In the genomic region with DNA sequence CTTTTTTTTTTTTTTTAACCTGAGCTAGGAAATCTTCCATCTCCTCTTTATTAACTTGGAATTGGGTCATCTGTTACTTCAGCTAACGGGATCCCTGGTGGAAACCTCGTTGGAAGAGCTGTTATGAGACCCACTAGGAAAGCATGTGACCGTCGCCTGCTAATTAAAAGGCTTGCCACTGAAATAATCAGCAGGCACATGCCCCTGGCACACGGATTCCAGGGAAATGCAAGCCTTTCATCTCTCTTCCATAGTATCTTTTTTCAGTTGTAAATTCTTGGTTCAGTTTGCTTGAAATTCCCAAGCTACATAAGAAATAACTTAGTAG, we compare ENCODE assay signal across 10 mouse cellular contexts. TPM values are rescaled to one million over a fixed set of nuclear protein-coding genes. Genes with fewer than 3 reads are reported as not detected.
DNase-seq lines count a peak whose midpoint lies in the region; ATAC-seq and TF ChIP-seq lines count a peak whose summit lies in the region.
"Had no signal": no experiment of that assay in that cellular context is flagged by ENCODE, and none has a peak within 500 bp of the region (broad histone marks: within the 10 kb centered on the region; RNA-seq: fewer than 3 reads in every experiment).

No protein-coding gene starts in this region.

- peaks cover 35% of the 10 kb centered on the region for H3K36me3 ChIP-seq in heart, embryonic 12.5 days
- no peaks in the 10 kb centered on the region for H3K36me3 ChIP-seq in hindbrain, postnatal 0 days (ENCODE audit: insufficient read depth, low read length)
- H3K36me3 ChIP-seq in midbrain, embryonic 13.5 days = no peaks in the 10 kb centered on the region

- peaks cover 65% of the 10 kb centered on the region for H3K4me1 ChIP-seq in heart, embryonic 12.5 days (replicated peaks)
- H3K4me1 ChIP-seq in brown adipose tissue, adult 24 weeks (ENCODE audit: control insufficient read depth, insufficient read depth, insufficient read length, low read length) = peaks cover 35% of the 10 kb centered on the region
- peaks cover 10% of the 10 kb centered on the region for H3K4me1 ChIP-seq in hindbrain, postnatal 0 days (ENCODE audit: insufficient read depth, low read length)
- peaks cover 19% of the 10 kb centered on the region for H3K4me1 ChIP-seq in midbrain, embryonic 13.5 days (replicated peaks)

- no peak overlapping the region for H3K4me3 ChIP-seq in heart, embryonic 12.5 days
- H3K4me3 ChIP-seq in brown adipose tissue, adult 24 weeks (ENCODE audit: insufficient read depth, low read depth, low read length) = no peak overlapping the region
- no peak overlapping the region for H3K4me3 ChIP-seq in hindbrain, postnatal 0 days (ENCODE audit: low read length)
- no peak overlapping the region for H3K4me3 ChIP-seq in midbrain, embryonic 13.5 days (replicated peaks)

- no peak overlapping the region for H3K9ac ChIP-seq in heart, embryonic 12.5 days
- no peak overlapping the region for H3K9ac ChIP-seq in hindbrain, postnatal 0 days (replicated peaks; ENCODE audit: low read length)
- no peak overlapping the region for H3K9ac ChIP-seq in midbrain, embryonic 13.5 days (replicated peaks)

- H3K27me3 ChIP-seq in heart, embryonic 12.5 days (replicated peaks) = no peaks in the 10 kb centered on the region
- H3K27me3 ChIP-seq in hindbrain, postnatal 0 days (ENCODE audit: insufficient read depth, low read length) = no peaks in the 10 kb centered on the region
- H3K27me3 ChIP-seq in midbrain, embryonic 13.5 days = peaks cover 8% of the 10 kb centered on the region; the same call in 1 of the 2 replicates

- no peak for DNase-seq in heart, adult 11 months
- peak; percentile 68 for DNase-seq in hindbrain, postnatal 0 days (ENCODE audit: low spot score)
- no peak for DNase-seq in urinary bladder, adult 18-20 months (ENCODE audit: low spot score in 2 of 2)
- no peak for DNase-seq in left cerebral cortex, adult 11 months (ENCODE audit: low spot score)
- no peak for DNase-seq in testis, postnatal 14 days (ENCODE audit: low spot score)
- DNase-seq: cerebellum, adult 9-11 months; thymus, adult 18-20 months had no signal

- peaks cover 5% of the 10 kb centered on the region for H3K9me3 ChIP-seq in heart, embryonic 12.5 days (replicated peaks)
- H3K9me3 ChIP-seq in hindbrain, postnatal 0 days (ENCODE audit: low read length) = no peaks in the 10 kb centered on the region
- H3K9me3 ChIP-seq in midbrain, embryonic 13.5 days = no peaks in the 10 kb centered on the region

- WGBS in heart, embryonic 12.5 days = 8% methylated on average over 5 of the region's 5 CpGs
- WGBS in hindbrain, postnatal 0 days = 14% methylated on average over 5 of the region's 5 CpGs
- 16% methylated on average over 5 of the region's 5 CpGs for WGBS in midbrain, embryonic 13.5 days

- peak overlapping the region; percentile 35 for H3K4me2 ChIP-seq in heart, embryonic 12.5 days
- no peak overlapping the region for H3K4me2 ChIP-seq in hindbrain, postnatal 0 days (ENCODE audit: low read depth, low read length)
- H3K4me2 ChIP-seq in midbrain, embryonic 13.5 days (replicated peaks) = no peak overlapping the region

- no peak for TF ChIP-seq CTCF in hindbrain, postnatal 0 days (IDR thresholded peaks at IDR 0.05; ENCODE audit: low read depth)

- H3K27ac ChIP-seq in heart, embryonic 12.5 days (ENCODE audit: poor library complexity, severe bottlenecking) = peak overlapping the region; percentile 99
- H3K27ac ChIP-seq in brown adipose tissue, adult 24 weeks (replicated peaks; ENCODE audit: low read depth, low read length) = peak overlapping the region; percentile 95
- H3K27ac ChIP-seq in hindbrain, postnatal 0 days = peak overlapping the region; percentile 64; the same call in 1 of the 2 replicates
- peak overlapping the region; percentile 69 for H3K27ac ChIP-seq in midbrain, embryonic 13.5 days

- ATAC-seq in heart, embryonic 12.5 days (ENCODE audit: insufficient number of reproducible peaks, low FRiP score) = no peak; the same call in 1 of the 2 replicates
- peak; percentile 67 for ATAC-seq in hindbrain, postnatal 0 days
- peak; percentile 72 for ATAC-seq in midbrain, embryonic 13.5 days

RNA-seq across cellular contexts. Expression of gene Igf2r, which starts 21.6 kb away (rescaled TPM):
- 293 and 312 TPM in 2 replicates for polyA plus RNA-seq in heart, embryonic 12.5 days (2016; fragmentation: Nextera tagmentation; extraction: Ambion mirVana)
- 15.7 and 16.3 TPM in 2 replicates for polyA plus RNA-seq in brown adipose tissue, adult 24 weeks (2012; ENCODE audit: insufficient read depth, insufficient read length, missing spikeins)
- total RNA-seq in hindbrain, postnatal 0 days (2014; rRNA removed) = 30.7 and 30.9 TPM in 2 replicates
- polyA plus RNA-seq in hindbrain, postnatal 0 days (2015; fragmentation: Nextera tagmentation; extraction: Ambion mirVana) = 4.2 and 4.7 TPM in 2 replicates
- polyA plus RNA-seq in midbrain, embryonic 13.5 days (2015; fragmentation: Nextera tagmentation; extraction: Ambion mirVana) = 11.0 and 11.2 TPM in 2 replicates

Comparison
In these comparisons a context has a peak if more than half of its experiments do, and no peak if none do; other contexts are left out.
1. RNA of gene Igf2r, which starts 21.6 kb away (polyA plus RNA-seq): 293 to 312 TPM in heart, embryonic 12.5 days; 15.7 to 16.3 TPM in brown adipose tissue, adult 24 weeks, 11.0 to 11.2 TPM in midbrain, embryonic 13.5 days and 4.2 to 4.7 TPM in hindbrain, postnatal 0 days; every median in the first group is over 10 times any median in the second.
2. Peak in every context shown above with its lines, with median percentiles within 50 percentile points of each other: H3K27ac ChIP-seq.